Mouse (Mus musculus) cortical plate, adult 2 months (tissue): ENCODE measurements at regions not wholly inside any gene's neighbourhood (a gene's known extent, or its start where the extent isn't known, plus 50 kb on each side); places are given as distances from the start of the nearest gene placed in this dataset.

Experiments used
- CTCF ChIP-seq: fragments of 200-500 bp; IDR thresholded peaks from 2 replicates; pipeline ENCODE4 v1.5.1; 2011; ENCODE audit warnings: mild to moderate bottlenecking, control low read depth, low read length; ENCODE audit not compliant: insufficient read depth; ENCODE audit errors: extremely low read depth
- POLR2A ChIP-seq: fragments of 200-500 bp; IDR thresholded peaks from 2 replicates; pipeline ENCODE4 v1.6.1; 2011; ENCODE audit warnings: mild to moderate bottlenecking, low read length, control low read depth; ENCODE audit not compliant: insufficient read depth; ENCODE audit errors: extremely low read depth

- TF ChIP-seq POLR2A (no peak), CTCF (no peak)
These were observed 105.2 kb downstream of the 1810010D01Rik start for GRCm38 (mm10) chr7:145102692-145103091.
